Mouse (Mus musculus) embryonic facial prominence, embryonic 11.5 days (tissue): ENCODE measurements around the gene Abhd2. TPM values are rescaled to one million over a fixed set of nuclear protein-coding genes. Genes with fewer than 3 reads are reported as not detected.

Source experiments
- ATAC-seq: fragments of 200-750 bp; cut with Nextera tagmentation; replicated peaks from 2 replicates; pipeline ENCODE4 v1.8.0; 2017; ENCODE audit warnings: low read depth; ENCODE audit not compliant: insufficient number of reproducible peaks, low FRiP score, low TSS enrichment
- DNase-seq: peaks from one replicate; pipeline ENCODE4 v3.0.0-alpha.2; 2015; ENCODE audit warnings: low spot score
- H3K27ac ChIP-seq: fragments of 300-500 bp; sonication (generic); replicated peaks from 2 replicates; pipeline ENCODE4 v1.5.1; 2014; ENCODE audit warnings: mild to moderate bottlenecking, low read depth, low read length, control low read depth
- H3K27me3 ChIP-seq: fragments of 300-500 bp; sonication (generic); 2 replicates; pipeline ENCODE4 v1.6.1; 2014; ENCODE audit warnings: mild to moderate bottlenecking, low read length, moderate library complexity, mixed read lengths; ENCODE audit not compliant: control insufficient read depth, insufficient read depth
- H3K36me3 ChIP-seq: fragments of 300-500 bp; sonication (generic); replicated peaks from 2 replicates; pipeline ENCODE4 v1.6.1; 2014; ENCODE audit warnings: low read depth, mild to moderate bottlenecking, low read length, moderate library complexity, mixed read lengths; ENCODE audit not compliant: control insufficient read depth, insufficient read depth
- H3K4me1 ChIP-seq: fragments of 300-500 bp; sonication (generic); 2 replicates; pipeline ENCODE4 v1.6.1; 2014; ENCODE audit warnings: low read length, mixed read lengths; ENCODE audit not compliant: control insufficient read depth, insufficient read depth
- H3K4me2 ChIP-seq: fragments of 300-500 bp; sonication (generic); 2 replicates; pipeline ENCODE4 v1.6.1; 2014; ENCODE audit warnings: low read depth, mild to moderate bottlenecking, control low read depth, low read length, moderate library complexity
- H3K4me3 ChIP-seq: fragments of 300-500 bp; sonication (generic); 2 replicates; pipeline ENCODE4 v1.5.1; 2014; ENCODE audit warnings: low read depth, low read length, control low read depth
- H3K9ac ChIP-seq: fragments of 300-500 bp; sonication (generic); replicated peaks from 2 replicates; pipeline ENCODE4 v1.6.1; 2014; ENCODE audit warnings: mild to moderate bottlenecking, control low read depth, low read length
- H3K9me3 ChIP-seq: fragments of 300-500 bp; sonication (generic); replicated peaks from 2 replicates; pipeline ENCODE4 v1.6.1; 2016; ENCODE audit warnings: mild to moderate bottlenecking, low read length, inconsistent platforms, mixed read lengths; ENCODE audit not compliant: control insufficient read depth
- WGBS: fragments of 180-500 bp; shearing (Covaris S2); extraction: QIAGEN DNeasy Blood & Tissue Kit; methylation state at CpG from one replicate; pipeline ENCODE4 v1.1.7; 2014; 5-methylcytosine and 5-hydroxymethylcytosine counted together
- polyA plus RNA-seq: library from polyadenylated mRNA; unstranded; fragments of >200 nt; fragmentation: Nextera tagmentation; extraction: Ambion mirVana; gene quantifications from 2 replicates; pipeline ENCODE4 v1.2.1, GENCODE M21; 2014

The Abhd2 gene
- polyA plus RNA-seq: 10.9 and 12.2 TPM in 2 replicates

- peak; percentile 100 for ATAC-seq
- WGBS: under 1% methylated on average over 53 of the region's 54 CpGs
- H3K4me2 ChIP-seq: peak within 1 kb of the TSS; percentile 86
- peak within 1 kb of the TSS; percentile 81 for H3K9ac ChIP-seq
- 0 out of 2 replicates have a peak within 1 kb of the TSS, but pooled peaks have one; percentile 49 for H3K27ac ChIP-seq
- H3K4me1 ChIP-seq: peaks cover 2% of the 10 kb centered on the region; the same call in 1 of the 2 replicates
- peak; percentile 99 for DNase-seq
- H3K9me3 ChIP-seq: no peaks in the 10 kb centered on the region
- H3K27me3 ChIP-seq: no peaks in the 10 kb centered on the region
- no peaks in the 10 kb centered on the region for H3K36me3 ChIP-seq
- H3K4me3 ChIP-seq: peak within 1 kb of the TSS; percentile 89
These were observed at the start of gene Abhd2 for GRCm38 (mm10) chr7:79272789-79273718. Abhd2 (plus strand) TSS chr7:79273199.

GRCm38 (mm10) chr7:79225477-79225876, 47.5 kb upstream of the Abhd2 start:
- no peak overlapping the region for H3K27ac ChIP-seq
- ATAC-seq: no peak
- WGBS: 89% methylated on average over 8 of the region's 8 CpGs

GRCm38 (mm10) chr7:79226172-79226571, 46.8 kb upstream of the Abhd2 start:
- Histone ChIP-seq H3K9ac (no peak overlapping the region), H3K4me1 (no peaks in the 10 kb centered on the region), H3K9me3 (no peaks in the 10 kb centered on the region), H3K4me2 (no peak overlapping the region), H3K27me3 (no peaks in the 10 kb centered on the region), H3K27ac (no peak overlapping the region), H3K4me3 (no peak overlapping the region), H3K36me3 (no peaks in the 10 kb centered on the region)
- no peak for DNase-seq
- 90% methylated on average over 5 of the region's 5 CpGs for WGBS
- ATAC-seq: no peak

More at GRCm38 (mm10) chr7:79225477-79225876, 47.5 kb upstream of the Abhd2 start:
- Histone ChIP-seq H3K27me3 (no peaks in the 10 kb centered on the region), H3K4me1 (no peaks in the 10 kb centered on the region), H3K4me3 (no peak overlapping the region), H3K9ac (no peak overlapping the region), H3K4me2 (no peak overlapping the region), H3K36me3 (no peaks in the 10 kb centered on the region), H3K9me3 (no peaks in the 10 kb centered on the region)
- DNase-seq: no peak

- Histone ChIP-seq H3K9me3 (no peaks in the 10 kb centered on the region), H3K4me1 (no peaks in the 10 kb centered on the region), H3K27me3 (no peaks in the 10 kb centered on the region), H3K4me3 (no peak overlapping the region), H3K27ac (no peak overlapping the region), H3K36me3 (no peaks in the 10 kb centered on the region), H3K9ac (no peak overlapping the region), H3K4me2 (no peak overlapping the region)
- ATAC-seq (no peak), DNase-seq (no peak)
- 87% methylated on average over 6 of the region's 10 CpGs for WGBS
These were observed 46.0 kb upstream of the Abhd2 start for GRCm38 (mm10) chr7:79226834-79227486.

GRCm38 (mm10) chr7:79228471-79228870, 44.5 kb upstream of the Abhd2 start:
- 33% methylated on average over 9 of the region's 9 CpGs for WGBS
- Histone ChIP-seq H3K9ac (no peak overlapping the region), H3K27ac (no peak overlapping the region), H3K4me3 (no peak overlapping the region), H3K4me2 (no peak overlapping the region), H3K4me1 (no peaks in the 10 kb centered on the region), H3K36me3 (no peaks in the 10 kb centered on the region), H3K9me3 (no peaks in the 10 kb centered on the region), H3K27me3 (no peaks in the 10 kb centered on the region)
- DNase-seq (peak; percentile 82), ATAC-seq (no peak)

GRCm38 (mm10) chr7:79231577-79231976, 41.4 kb upstream of the Abhd2 start:
- H3K27ac ChIP-seq: no peak overlapping the region
- no peak for ATAC-seq
- H3K9ac ChIP-seq: no peak overlapping the region
- no peaks in the 10 kb centered on the region for H3K9me3 ChIP-seq
- H3K27me3 ChIP-seq: no peaks in the 10 kb centered on the region
- H3K4me3 ChIP-seq: no peak overlapping the region
- no peak for DNase-seq
- H3K4me1 ChIP-seq: no peaks in the 10 kb centered on the region
- H3K4me2 ChIP-seq: no peak overlapping the region
- H3K36me3 ChIP-seq: no peaks in the 10 kb centered on the region
- 78% methylated on average over 2 of the region's 2 CpGs for WGBS

- H3K9me3 ChIP-seq: no peaks in the 10 kb centered on the region
- no peak overlapping the region for H3K9ac ChIP-seq
- H3K27ac ChIP-seq: no peak overlapping the region
- no peak overlapping the region for H3K4me2 ChIP-seq
- DNase-seq (no peak), ATAC-seq (no peak)
- WGBS: 82% methylated on average over 10 of the region's 10 CpGs
- H3K36me3 ChIP-seq: no peaks in the 10 kb centered on the region
- no peak overlapping the region for H3K4me3 ChIP-seq
- no peaks in the 10 kb centered on the region for H3K27me3 ChIP-seq
- no peaks in the 10 kb centered on the region for H3K4me1 ChIP-seq
These were observed 41.0 kb upstream of the Abhd2 start for GRCm38 (mm10) chr7:79232048-79232447.

GRCm38 (mm10) chr7:79238741-79239140, 34.3 kb upstream of the Abhd2 start:
- Histone ChIP-seq H3K4me2 (no peak overlapping the region), H3K27ac (no peak overlapping the region), H3K4me3 (no peak overlapping the region), H3K27me3 (no peaks in the 10 kb centered on the region), H3K9me3 (no peaks in the 10 kb centered on the region), H3K4me1 (no peaks in the 10 kb centered on the region), H3K36me3 (no peaks in the 10 kb centered on the region), H3K9ac (no peak overlapping the region)
- 83% methylated on average over 5 of the region's 5 CpGs for WGBS
- ATAC-seq (no peak), DNase-seq (peak; percentile 48)
